Mouse (Mus musculus): Measurements from ENCODE around the gene Wdr24.
"Not testable (repeated sequence)": the region's sequence is repeated elsewhere in the genome, so short reads cannot be mapped to it uniquely, and the experiment has no call there.

Wdr24 gene

DNA sequence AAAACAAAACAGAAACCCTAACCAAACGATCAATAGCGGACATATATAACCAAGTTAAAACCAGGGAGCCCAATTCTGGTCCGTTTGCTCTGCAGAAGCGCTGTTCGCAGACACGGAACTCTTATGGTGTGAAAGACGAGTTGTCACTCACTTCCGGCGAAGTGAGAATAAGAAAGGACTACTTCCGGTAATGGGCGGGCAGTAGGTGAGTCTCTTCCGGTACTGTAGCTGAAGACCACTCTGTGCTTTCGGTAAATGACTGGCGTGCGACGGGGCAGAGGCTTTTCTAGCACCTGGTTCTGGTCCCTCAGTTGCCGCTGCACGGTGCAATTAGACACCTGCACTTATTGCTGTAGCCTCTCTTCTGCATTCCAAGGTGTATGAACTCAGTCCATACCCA, at the start of gene Wdr24:
TSS of gene Wdr24 (plus strand) at position 176 of the 400 bp plus-strand sequence.
- DNase-seq, result peak; percentile 80

DNA sequence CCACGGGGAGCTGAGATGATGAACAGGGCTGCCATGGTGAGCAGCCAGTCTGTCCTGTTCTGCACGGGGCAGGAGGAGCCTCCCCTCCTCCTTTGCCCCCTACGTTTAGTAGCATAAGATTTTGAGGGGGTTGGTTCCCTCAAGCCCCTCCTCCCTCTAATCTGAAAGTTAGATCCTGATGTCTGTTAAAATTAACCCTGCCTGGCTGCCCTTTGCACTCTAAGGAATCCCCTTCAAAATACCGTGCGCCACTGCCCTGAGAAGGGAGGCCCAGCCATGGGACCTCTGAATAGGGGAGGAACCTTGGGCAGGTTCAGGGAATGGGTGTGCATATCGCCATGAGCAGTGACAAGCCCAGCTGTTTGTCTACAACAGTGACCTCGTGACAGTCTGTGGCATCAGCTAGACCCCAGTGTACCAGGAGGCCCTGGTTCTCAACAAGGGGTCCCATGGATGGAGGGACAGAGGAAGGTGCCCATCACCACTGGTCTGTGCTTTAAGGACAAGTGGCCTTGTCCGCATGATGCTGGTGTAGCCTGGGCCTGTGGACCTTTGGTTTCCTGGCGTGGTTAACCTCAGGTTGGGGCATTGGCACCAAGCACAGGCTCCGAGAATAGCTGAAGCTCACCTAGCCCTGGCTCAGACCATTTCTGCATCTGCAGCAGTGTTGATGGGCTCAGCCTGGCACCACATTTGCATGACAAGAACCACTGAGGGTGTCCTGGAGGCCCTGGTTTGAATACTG, 47.9 kb upstream of the Wdr24 start:
- peak; percentile 6 for DNase-seq

DNA sequence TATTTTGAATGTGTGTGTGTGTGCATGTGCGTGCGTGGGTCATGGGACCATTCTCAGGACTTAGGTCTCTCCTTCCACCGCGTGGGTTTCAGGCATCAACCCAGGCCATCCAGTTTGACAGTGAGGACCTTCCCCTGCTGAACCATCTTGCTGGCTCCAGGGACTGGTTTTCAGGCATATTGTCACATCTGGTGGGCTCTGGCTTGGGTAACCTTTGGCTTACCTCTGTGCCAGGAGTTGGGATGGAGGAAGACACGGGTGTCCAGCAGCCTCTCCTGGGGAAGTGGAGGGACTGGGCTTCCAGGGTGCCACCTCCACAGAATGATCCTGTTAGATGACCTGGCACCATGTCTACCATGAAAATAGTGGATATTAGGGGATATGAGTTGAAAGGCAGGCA, 45.5 kb upstream of the Wdr24 start:
- DNase-seq, result peak; percentile 4

DNA sequence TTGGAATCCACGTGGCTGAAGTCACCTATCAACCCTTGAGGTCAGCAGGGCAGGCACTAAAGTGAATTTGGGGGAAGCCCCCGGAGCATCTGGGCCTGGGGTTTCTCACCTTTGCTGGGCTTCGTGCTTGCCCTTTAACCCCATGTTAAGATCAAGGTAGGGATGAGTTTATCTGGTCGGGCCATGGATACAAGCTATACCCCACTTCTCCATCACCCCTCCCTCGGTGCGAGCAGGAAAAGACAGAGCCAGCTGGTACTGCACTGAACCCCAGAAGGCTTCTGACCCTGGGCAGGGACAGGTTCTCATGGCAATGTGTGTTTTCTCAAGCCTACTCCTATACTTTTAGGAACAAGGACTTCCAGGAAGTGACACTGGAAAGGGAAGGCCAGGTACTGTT, 42.1 kb upstream of the Wdr24 start:
- DNase-seq, result no peak

DNA sequence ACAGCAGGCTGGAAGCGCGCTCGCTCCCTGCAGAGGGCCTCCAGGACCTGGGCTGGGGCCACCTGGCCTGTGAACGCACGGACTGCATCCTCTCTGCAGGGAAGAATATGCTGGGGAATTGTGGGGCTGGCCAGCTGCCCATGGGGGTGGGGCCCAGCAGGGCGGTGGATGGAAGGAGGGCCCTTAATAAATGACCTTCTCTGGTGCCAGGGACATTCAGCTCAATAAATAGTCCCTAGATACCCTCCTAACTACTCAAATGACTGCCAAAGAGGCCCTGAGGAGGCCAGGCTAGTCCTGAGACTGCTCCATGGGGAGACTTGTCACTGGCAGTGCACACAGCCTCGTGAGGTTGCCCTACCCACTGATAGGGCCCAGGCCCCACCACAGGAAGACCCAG, 40.3 kb upstream of the Wdr24 start:
- DNase-seq, result peak; percentile 60

DNA sequence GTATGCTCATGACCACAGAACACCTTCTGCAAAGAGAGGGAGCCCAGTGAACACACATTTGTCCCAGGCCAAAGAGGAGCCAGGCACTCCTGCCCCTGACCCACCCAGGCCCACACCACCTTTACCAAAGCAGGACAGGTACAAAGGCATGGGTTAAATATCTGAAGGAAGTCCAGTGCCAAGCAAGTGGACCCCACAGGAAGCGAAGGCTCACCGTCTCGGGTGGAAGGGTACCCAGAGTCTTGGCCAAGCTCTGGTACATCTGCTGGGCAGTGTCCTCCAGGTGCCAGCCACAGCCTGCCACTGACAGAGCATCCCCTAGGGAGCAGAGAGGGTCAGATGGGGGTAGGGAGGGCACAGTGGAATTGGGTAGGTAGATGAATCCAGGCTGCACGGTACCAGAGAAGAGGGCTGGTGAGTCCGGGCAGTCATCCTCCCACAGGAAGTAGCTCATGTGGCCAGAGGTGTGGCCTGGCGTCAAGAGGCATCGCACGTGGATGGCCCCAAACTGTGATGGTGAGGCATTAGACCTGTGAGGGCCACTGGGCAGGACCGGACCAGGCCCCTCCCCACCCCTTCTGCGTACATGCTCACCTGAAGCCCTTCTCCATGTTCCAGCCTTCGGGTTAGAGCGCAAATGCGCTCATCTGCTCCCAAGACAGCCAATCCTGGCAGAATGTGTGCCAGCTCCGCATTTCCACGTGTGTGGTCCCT, 39.4 kb upstream of the Wdr24 start:
- DNase-seq, result peak; percentile 33

DNA sequence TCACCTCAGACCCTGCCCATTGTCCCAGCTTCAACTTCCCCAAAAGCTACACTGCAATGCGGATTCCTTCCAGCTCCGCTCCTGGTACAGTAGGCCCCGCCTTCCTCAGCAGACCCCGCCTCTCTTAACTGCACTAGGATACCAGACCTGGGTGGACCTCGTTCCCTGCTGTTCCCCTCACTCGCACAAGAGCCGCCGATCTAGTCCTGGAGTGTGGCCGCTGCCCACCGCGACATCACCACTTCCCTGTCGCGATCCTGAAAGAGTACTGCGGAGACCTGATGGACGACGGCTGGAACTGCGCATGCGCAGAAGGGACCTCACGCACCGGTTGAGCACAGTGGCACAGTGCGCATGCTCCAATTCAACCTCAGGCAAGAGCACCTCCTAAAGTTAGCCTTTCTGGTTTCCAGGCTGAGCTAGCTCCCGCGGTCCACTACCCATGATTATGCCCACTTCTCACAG, 38.1 kb upstream of the Wdr24 start, which contains the start of gene Haghl:
TSS of gene Haghl (minus strand) at position 393 of the 465 bp plus-strand sequence.
- peak; percentile 97 for DNase-seq

DNA sequence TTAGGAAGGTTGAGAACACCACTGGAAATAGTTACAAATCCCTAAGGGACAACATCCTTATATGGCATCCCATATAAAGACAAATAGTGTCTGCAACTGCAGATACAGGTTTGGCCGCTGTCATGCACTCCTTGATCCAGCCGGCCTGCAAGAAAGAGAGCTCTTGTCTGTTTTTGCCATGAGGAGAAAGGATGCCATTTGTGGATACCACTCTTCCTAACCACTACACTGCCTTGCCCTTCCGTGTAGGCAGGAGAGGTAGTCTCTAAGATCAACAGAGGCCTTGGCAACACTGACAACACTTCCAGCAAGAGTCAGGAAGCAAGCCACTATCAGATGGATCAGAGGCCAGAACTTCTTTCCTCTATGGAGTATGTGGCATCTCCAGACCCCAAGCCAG, 37.1 kb upstream of the Wdr24 start, which contains the start of gene Ccdc78:
TSS of gene Ccdc78 (plus strand) at position 301 of the 400 bp plus-strand sequence.
- peak; percentile 8 for DNase-seq

DNA sequence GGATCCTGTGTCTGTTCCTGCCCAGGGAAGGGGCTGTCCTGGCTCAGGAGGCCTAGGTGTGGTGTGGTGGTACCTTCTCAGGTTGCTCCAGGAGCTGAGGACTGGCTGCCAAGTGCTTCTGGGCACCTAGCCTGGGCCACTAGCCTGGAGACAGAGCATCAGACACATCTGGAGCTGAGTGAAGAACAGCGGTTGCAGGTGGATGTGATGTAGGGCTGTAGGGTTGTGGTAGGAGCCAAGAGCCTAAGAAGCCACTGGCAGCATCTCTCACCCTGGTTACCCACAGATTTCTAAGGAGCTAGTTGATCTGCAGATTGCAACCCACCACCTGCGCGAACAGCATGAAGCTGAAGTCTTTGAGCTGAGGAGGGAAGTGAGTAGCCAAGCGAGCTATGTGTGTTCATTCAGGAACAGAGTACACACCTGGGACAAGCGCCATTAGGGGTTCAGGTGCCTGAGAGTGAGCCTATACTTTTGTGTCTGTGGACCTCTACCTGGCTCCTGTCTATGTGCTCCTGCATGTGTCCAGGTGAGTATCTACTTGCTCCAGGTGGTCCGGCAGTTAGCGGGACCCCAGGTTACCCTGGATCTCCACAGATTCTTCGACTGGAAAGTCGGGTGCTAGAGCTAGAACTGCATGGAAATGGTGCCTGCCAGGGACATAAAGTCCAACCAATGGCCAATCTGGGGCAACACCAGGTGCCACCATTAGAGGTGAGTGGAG, 36.5 kb upstream of the Wdr24 start:
- DNase-seq, result peak; percentile 10

DNA sequence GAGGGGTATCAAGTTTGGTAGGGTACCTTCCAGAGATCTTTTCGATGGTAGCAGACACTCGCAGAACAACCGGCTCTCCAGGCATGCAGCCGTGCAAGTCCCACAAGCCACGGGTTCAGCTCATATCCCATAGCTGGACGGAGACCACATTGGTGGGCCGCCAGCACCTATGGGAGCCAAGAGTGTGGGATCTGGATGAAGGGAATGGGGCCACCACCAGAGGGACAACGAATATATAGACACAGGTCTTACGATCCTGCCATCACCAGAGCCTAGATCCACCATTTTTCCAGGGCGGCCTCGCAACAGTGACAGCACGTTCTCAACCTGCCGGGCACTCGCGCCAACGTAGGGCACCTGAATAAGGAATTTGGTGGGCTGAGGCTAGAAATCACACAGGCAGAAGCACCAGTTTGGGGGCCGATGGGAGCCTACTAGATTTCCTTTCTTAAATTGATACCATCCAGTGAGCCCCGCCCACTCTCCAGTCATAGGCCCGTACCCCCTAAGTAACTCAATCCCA, 32.0 kb upstream of the Wdr24 start:
- no peak for DNase-seq

DNA sequence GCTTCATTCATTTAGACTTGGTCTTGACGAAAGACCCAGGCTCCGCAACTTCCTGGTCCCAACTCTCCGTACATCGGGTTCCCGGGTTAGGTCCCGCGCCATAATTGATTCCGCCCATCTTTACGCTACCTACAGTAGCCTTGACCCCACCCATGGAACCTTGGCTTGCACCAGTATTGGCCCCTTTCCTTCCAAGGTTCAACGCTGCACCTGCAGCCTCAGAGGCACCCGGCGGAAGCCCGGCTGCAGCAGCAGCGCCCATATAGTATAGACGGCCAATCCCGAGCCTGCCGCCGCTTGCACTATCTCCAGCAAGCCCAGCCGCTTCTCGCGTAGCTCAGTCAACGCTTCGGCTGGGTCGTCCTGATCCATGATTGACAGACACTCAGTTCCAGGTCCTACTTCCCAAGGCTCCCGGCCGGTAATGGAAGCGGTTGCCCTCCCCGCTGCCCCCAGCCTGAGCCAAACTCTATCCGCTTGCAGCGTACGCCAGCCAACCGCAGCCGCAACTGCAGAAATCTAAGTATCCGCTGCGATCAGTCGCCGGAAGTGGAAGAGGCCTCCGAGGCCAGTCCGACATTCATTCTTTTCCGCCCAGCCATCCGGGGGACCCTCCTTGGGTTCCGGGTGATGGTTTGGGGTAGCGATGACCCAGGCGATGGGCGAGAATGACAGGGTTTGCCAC, 31.4 kb upstream of the Wdr24 start:
- DNase-seq, result peak; percentile 83

DNA sequence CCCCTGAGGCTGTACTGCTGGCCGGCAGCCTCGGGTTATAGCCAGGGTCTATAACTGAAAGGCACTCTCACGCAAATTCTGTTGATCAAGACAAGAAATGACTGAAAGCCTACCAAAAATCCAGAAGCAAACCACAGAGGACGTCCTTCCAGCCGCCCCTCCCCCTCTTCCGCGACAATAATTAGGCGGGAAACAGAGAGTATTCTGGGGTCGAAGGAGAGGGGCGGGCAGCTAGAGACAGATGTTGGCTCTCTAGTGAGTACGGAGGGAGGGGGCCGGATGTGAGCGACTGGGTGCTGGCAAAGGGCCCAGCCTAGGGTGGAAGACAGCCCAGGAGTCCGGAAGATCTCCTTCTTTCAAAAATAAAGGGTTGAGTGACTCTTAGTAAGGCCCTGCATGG, 30.8 kb upstream of the Wdr24 start, which contains the start of gene Fam173a:
TSS of gene Fam173a (minus strand) at position 287 of the 400 bp plus-strand sequence.
- DNase-seq, result no peak

DNA sequence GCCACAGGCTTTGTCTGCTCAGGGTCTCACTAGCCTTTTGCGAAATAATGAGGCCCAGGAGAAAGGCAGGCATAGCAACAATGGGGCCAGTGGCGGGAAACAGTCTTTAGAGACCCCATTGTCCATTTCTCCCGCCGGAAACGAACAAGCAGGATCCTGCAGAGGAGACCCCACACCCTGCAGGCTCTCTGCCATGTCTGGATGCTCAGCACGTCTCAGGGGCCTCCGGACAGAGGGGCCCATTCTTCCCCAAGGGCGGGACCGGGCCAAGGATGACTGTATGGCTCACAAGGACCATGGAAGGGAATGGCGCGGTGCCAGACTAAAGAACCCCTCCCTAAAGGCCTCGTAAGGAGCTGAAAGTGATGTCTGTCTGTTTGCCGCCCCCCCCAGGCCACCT, 29.2 kb upstream of the Wdr24 start:
- DNase-seq, result no peak

DNA sequence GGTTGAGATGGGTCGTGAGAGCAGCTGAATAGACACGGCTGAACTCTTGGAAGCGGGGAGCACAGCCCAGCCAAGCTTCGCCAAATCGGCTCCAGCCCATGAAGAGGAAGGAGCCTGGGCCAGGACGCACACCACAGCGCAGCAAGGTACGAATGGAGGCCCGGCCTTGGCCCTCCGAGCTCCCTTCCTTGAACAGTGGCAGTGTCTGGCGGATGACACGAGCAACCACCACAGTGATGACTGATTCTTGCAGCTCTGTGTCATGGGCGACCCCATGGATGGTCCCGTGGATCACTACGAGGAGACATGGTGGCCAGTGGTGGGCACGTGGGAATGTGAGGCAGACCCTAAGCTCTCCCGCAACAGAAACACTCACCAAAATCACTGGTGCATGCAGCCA, 28.4 kb upstream of the Wdr24 start:
- no peak for DNase-seq

DNA sequence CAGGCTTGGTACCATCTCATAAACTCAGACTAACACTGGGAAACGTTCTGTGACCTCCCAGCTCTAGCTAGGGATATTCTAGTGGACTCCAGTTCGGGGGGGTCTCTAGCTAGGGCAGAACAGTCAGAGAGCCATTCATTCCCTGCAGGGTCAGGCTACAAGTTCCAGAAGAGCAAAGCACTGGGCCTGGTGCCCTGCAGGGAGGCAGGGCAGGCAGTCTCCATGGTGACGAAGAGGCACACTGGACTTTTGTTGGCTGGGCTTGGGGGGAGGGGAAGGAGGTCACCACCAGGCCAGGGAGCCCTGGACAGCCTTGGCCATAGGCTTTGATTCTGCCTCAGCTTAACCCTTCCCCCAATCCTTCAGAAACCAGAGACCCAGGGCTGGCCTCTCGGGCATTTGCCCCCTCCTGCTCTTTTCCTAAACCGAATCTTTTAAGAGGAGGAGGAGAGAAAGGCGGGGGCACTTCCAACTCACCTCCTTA, 27.8 kb upstream of the Wdr24 start, which contains the start of gene AC134908.4:
TSS of gene AC134908.4 (minus strand) at position 51 of the 484 bp plus-strand sequence.
- no peak for DNase-seq

DNA sequence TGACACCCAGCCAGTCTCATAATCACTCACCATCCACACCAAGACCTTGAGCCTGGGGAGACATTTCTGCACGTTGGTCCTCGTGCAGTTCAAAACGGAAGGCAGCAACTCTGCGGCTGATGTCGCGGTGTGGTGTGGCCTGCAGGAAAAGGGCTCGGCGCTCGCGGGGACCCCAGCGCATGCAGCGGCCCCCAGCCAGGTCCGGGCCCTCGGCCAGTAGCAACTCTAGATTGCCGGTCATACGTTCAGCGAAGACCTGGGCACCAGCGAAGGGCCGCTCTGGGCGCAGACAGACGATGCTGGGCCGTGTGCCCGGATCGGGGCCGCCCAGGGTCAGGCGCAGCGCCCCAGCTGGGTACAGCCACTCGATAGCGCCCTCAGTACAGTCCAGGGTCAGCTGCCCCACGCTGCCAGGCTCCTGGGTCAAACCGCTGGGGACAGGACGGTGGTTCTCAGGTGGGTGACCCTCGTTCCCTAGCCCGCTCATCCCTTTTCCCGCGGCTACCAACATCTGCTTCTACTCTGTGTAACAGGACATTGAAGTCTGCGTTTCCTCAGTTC, 27.1 kb upstream of the Wdr24 start:
- no peak for DNase-seq

DNA sequence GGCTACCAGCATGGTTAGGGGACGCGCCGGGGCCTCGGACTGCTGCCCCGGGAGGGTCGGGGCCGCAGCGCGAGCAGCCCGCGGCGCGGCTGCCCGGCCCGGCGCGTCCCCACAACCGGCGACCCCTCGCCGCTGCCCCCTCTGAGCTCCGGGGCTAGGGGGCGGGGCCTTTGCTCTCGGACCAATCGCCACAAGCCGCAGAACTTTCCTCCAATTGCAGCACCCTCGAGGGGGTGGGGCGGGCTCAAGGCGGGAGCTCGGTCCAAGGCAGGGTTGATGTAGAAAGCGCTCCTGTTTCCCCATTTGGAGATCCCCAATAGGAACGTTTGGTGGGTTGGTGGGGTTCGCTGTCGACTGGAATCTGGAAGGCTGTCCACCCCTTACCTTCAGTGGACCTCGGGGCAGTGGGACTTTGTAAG, 26.5 kb upstream of the Wdr24 start, which contains the start of gene Metrn:
TSS of gene Metrn (minus strand) at position 186 of the 419 bp plus-strand sequence.
- peak; percentile 57 for DNase-seq

DNA sequence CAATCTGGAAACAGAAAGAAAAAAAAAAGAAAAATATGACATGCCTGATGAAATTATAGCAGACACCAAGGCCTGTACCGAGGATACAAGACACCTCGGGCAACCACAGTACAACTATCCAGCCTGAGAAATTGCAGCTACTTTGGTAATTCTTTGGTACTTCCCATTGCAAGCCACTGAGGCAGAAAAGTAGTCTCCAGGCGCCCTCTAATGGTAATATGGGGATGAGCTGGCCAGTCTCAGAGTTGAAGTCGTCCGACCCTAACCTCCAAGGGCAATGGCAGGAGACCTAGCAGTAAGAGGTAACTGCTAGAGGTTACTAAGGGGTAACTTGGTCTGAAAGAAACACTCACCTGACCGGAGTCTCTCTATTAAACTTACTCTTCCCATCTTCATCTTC, 22.4 kb upstream of the Wdr24 start:
- DNase-seq, result peak; percentile 64

DNA sequence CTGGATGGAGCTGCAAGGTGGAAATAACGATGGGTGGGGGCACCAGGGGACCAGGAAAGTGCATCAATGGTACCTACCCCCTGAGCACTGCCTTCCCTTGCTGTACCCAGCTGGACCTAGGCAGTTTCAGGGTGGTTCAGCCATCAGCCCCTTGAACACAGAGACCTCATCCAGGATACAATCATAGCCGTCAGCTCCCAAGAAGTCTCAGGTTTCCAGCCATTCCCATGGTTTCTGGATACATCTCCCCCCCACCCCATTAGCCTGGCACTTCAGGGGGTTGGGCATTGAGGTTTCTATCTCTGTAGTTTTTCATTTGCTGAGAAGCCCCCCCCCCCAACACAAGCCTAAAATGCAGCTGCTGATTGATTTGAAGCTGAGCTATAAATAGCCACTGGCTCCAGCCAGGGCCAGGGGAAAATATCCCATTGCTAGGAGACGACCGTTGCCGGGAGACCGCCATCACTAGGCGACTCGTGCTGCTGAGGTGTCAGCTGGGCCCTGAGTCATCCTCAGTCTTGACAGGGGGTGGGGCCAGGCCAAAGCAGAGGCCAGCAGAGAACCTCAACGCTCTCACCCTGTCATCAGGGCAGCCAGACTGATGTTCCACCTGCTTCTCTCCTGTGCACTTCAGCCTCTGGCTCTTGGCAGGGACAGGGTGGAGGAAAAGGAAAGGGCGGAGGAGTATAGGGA, 20.5 kb upstream of the Wdr24 start:
- no peak for DNase-seq

DNA sequence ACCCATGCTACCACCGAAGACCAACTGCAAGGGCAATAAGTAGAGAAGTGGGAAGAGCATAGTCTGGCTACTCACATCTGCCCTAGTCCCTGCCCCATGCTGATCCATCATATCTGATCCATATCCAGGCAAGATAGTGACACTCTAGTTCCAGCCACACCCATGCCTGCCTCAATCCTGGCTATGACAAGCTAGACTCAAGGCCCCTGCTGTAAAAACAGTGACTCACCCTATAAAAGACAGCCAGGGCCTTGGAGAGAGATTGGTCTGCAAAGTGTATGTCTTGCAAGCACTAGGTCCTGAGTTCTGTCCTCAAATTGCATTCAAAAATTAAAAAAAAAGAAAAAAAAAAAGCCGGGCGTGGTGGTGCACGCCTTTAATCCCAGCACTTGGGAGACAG, 16.9 kb upstream of the Wdr24 start:
- no peak for DNase-seq

DNA sequence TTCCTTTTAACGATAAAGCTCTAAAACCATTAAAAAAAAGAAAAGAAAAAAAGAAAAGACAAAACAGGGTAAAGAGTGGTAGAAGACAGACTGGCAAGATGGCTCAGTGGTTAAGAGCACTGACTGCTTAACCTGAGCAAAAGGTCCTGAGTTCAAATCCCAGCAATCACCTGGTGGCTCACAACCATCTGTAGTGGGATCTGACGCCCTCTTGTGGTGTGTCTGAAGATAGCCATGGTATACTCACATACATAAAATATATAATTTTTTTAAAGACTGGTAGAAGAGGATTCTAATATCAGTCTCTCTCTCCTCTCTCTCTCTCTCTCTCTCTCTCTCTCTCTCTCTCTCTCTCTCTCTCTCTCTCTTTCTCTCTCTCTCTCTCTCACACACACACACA, 16.0 kb upstream of the Wdr24 start:
- not testable (repeated sequence) for DNase-seq
